Mouse (Mus musculus): ENCODE data around the gene Rap1a. TPM values are rescaled to one million over a fixed set of nuclear protein-coding genes. Genes with fewer than 3 reads are reported as not detected.

Rap1a gene
- total RNA-seq, 1 experiment from 2014 or later: 184 TPM

DNA sequence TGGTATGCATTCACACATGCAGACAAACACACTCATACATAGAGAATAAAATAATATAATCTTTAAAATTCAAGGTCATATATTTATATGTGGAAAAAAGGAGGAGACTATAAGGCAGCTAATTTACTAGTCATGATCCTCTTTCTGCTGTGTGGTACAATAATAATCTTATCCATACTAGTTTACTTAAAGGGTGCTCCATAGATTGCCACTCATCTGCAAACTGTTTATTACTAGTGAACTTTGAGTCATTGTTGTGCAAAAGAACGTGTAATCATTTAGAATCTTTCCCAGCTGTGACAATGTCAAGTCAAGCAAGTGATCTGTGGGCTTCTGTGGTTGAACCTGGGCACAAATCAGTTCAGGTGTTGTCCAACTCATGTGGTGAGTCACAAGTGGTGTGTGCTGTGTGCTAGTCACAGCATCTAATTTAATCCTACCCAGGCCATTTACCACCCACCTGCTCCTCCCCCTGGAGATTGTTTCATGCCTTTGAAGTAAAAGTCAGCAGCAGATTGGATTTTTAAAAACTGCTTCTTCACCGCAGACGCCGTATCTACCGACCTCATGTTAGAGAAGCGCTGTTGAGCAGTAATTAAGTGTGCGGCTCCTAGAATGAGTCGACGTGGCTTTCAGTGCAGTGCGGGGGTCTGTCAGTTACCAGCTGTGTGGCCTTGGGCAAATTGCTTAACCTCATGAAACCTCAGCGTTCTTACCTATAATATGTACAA lies 5.5 kb upstream of the Rap1a start:
- DNase-seq: no peak

DNA sequence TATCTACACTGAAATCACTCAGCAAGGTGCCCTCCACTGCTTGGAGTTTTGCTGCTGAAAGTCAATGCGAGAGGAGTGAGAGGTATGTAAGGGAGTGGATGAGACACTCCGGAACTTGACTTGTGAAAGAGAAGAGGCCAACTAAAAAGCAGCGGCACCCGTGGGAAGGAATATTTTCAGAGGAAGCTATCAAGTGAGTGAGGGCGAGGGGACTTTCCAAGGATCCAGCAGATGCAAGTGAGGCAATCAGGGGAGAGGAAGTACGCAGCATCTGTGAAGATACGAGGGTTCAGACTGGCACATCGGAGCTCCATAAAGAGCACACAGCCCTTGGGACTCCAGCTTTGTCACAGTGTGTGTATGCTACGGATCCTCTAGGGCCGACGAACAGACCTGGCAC lies 2.5 kb upstream of the Rap1a start:
- peak; percentile 17 for DNase-seq

DNA sequence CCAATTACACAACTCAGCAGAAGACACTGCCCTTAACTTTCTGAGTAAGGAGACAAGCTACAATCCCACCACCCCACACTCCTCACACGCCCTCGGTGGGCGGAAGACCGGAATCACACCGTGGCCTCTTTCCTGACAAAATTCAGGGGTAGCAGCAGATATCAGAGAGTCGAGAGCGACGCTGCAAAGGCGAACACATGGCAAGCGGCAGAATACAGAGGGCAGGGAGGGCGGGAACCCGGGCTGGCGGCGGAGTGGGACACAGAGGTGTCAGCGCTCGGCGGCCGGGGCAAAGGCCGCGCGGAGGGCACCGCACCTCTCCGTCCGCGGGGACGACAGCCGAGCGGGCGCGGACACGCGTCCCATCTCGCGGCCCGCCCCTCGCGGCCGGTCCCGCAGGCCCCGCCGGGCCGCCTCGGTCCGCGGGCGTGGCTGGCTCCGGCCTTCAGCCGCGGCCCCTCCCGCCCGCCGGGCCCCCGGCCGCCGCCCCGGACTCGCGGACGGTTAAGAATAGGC lies 403 bp downstream of the Rap1a start:
- peak; percentile 63 for DNase-seq

DNA sequence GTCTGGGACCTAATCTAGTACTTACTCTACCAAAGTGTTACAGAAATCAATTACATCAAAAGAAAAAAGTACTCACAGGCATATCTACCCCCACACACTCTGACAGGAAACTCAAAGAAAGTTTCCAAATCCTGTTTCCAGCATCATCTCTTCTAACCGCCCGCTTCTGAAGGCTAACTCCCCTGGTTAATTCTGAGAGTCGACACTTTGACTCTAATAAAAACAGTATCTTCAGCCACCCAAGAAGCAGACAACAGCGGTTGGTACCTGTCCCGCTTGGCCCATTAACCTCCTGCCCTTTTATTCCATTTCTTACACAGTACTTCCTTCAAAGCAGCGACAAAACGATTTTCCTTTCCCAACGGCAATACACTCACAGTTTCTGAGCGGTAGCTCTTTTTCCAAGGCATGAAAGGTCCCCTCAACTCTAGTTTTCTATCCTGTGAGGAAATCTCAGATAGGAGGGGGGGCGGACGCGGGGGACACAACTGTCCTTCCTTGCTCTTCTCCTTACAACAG lies 921 bp downstream of the Rap1a start:
- DNase-seq: peak; percentile 58

DNA sequence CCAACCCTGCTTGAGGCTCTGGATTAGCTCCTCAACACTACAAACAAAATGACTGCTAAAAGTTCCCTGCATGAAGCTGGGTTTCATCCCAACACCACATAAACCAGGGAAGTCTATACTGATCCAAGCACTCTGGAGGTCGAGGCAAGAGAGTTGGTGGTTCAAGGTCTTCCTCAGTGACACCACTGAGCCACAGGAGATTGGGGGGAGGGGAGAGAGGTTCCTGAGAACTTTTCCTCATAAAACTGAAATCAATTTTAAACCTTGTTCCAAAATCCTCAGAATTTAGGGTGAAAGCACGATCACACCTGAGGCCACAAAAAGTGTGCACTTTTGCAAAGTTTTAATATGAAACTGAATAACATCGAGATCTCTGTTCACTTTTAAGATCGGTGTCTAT lies 1.8 kb downstream of the Rap1a start:
- DNase-seq: no peak

DNA sequence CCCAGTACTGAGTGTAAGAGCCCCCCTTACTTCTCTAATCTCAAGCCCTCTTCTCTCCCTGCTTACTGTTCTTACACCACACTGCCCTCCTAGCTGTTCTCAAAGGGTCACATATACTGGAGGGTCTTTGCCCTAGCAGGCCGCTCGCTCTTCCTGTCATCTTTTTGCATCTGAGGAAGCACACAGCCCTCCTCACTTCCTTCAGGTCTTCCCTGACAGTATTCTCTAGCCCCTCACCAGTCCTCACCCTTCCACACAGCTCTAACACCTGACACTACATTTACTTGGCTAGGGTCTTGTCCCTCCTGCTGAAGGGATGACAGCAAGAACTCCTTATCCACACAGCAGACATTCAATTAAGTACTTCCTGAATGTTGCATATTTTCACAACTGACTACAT lies 2.4 kb downstream of the Rap1a start:
- no peak for DNase-seq

DNA sequence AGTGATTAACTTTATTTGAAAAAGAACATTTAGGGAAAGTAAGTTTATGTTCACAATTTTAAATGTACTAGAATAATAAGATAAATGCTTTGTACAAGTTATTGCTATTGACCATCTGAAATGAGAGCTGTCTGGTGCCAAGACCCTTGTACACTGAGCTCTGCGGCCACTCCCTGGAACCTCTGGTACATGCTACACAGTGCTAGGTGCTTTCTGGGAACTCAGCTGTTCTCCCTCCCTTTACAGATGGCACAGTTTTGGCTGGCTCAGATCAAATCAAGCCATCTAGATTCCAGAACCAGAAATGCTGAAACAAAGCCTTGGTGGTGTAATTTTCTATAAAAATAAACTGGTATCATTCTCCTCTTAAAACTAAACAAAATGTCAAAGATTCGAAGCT lies 3.7 kb downstream of the Rap1a start:
- no peak for DNase-seq

DNA sequence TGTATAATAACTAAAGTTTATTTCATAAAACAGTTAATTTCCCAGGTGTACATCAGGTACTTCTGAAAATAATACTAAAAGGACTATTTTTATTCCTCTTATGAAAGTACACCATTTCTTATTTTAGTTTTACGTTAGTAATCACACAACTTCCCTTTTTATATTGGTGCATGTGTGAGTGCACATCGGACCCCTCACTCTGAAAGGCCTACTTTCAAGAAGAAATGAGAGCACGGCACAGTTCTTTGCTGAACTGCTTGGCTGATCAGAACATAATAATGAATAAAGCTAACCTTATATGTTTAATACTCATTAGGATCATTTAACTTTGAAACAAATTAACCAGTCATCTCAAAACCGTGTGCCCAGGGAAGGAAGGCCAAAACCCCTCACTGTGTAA lies 4.4 kb downstream of the Rap1a start:
- no peak for DNase-seq

DNA sequence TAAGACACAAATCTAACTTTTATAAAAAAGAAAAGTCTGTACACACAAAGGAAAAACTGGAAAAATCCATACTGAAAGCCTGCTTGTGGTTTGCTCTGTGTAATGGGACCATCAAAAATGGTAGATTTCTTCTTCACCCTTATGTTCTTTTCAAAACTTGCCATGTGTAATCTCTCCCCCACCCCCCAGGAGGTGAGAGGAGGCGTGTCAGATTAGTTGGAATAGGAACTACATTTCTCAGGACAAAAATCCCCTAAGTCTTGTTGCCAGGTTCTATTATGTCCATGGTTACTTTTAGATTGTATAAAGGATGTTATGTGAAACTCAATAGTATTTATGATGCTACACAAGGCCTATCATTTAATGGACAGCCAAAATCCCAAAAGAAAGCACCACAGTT lies 6.8 kb downstream of the Rap1a start:
- no peak for DNase-seq

DNA sequence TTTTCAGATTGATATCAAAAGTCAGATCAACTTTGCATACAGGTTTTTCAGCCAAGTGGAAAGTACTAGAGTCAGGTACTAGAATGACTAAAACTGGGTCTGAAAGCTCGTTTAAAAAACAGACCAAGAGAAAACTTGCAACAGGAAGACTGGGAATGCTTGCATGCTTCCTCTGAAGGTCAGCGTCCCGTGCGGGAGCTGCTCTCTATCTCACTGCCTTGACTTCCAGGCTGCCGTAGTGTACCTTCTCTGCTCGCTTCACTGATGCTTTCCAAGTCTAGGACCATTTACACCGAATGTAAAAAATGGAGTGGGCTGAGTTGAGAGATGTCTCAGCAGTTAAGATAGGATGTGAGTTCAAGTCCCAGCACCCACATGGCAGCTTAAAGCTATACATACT lies 8.8 kb downstream of the Rap1a start:
- DNase-seq: peak; percentile 25

DNA sequence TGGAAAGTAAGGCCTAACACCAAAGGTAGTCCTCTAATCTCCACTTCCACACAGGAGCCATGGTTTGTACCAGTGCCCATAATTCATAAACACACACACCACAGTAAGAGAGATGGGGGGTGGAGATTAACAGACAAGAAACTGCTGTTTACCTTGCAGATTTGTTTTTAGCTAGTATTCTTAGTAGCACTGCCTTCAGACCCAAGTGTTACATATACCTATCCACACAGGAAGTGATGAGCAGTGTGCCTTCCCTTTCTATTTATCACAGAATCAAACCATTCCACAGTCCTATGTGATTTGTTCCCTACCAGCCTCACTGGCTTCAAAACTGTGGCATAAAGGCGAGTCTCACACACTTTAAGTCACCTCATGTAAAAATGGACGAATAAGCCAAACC lies 10.0 kb downstream of the Rap1a start:
- DNase-seq: no peak

DNA sequence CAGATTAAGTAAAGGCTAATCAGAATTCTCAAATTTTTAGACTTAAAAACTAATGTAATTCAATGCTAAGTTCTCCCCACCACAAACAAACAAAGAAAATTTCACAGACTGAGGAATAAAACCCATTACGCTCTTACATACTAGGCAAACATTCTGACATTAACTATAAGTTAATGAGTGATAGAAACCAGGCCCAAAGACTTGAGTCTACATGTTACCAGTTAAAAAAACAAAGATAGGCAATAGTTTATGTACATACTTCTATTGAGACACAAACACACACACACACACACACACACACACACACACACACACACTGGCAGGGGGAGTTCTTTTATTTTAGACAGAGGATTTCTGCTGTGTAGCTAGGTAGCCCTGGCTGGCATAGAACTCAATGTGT lies 10.8 kb downstream of the Rap1a start:
- no peak for DNase-seq

DNA sequence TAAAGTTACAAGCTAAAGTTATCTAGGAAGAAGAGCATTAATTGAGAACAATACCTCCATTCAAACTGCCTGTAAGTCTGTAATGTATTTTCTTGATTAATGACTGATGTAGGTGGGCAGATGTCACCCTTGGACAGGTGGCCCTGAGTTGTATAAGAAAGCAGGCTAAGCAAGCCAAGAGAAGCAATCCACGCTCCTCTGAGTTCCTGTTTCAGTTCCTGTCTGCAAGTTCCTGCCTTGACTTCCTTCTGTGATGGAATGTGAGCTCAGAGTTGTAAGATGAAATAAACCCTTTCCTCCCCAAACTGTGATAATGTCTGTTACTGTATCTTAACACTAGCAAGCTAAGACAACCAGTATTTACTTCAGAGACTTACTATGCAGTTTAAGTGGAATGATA lies 11.4 kb downstream of the Rap1a start:
- no peak for DNase-seq

DNA sequence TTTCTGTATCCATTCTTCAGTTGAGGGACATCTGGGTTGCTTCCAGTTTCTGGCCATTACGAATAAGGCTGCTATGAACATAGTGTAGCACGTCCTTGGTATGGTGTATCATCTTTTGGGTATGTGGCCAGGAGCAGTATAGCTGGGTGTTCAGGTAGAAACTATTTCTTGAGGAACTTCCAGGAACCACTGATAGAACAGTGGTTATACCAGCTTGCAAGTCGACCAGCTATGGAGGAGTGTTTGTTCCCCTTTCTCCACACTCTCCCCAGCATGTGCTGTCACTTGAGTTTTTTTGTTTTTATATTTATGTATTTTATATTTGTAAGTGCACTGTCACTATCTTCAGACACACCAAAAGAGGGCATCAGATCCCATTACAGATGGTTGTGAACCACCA lies 13.8 kb downstream of the Rap1a start:
- DNase-seq: no peak

DNA sequence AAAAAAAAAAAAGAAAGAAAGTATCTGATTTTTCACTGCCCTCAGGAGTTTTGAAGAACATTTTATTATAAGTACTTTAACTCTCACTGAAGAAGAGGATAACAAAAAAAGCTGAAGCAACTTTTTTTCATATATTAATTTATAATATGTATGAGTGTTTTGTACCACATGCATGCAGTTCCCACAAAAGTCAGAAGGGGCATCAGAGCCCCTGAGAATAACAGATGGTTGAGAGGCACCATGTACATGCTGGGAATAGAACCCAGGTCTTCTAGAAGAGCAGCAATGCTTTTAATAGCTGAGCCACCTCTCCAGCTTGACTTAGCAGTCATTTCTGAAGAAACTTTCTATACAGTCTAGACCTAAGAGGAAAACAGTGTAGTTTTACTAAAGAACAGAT lies 15.3 kb downstream of the Rap1a start:
- no peak for DNase-seq

DNA sequence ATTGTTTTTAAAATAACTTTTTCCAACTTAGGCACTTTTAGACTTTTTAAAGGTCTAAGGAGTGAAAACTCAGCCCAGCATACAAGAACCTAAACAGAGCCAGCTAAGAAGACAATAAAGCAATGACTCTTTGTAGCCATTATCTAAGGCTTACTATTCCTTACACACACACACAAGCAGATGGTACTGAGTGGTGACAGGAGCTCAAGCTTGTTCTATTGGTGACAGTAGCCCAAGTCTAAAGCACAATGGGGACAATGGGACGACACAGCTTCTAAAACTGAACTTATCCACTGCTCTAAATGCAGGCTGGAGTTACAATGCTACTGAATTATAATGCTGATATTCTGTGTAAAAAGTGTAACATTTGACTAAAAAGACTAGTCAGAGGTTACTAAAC lies 17.3 kb downstream of the Rap1a start:
- DNase-seq: no peak

DNA sequence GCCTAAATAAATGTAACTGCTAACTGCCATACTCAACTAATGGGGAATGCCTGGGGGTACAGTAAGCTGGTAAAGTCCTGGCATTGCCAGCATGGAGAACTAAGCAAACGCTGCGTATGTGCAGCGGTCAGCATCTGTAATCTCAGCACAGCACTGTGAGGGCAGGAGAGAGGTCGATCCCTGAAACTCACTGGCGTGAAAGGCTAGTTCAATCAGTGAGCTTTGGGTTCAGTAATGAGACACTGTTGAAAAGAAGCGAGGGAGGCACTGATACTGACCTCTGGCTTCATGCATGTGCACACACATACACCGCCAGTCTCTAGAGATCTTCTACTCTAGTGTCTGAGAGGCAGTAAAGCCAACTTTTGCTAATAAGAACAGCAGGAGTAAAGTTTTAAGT lies 18.7 kb downstream of the Rap1a start:
- DNase-seq: no peak

DNA sequence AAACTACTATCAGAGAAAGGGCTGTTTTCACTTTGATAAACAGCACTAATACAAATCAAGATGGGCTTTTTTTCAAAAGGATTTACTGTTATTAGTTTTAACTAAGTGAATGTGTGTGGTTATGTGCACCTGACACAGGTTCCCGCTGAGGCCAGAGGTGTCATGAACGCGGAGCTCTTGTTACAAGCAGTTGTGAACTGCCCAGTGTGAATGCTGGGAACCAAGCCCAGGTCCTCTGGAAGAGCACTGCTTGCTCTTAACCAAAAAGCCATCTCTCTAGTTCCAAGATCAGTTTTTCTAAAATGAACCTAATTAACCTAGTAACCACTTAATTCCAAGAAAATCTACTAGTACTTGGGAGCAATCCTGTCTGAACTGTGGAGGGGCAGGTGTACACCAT lies 23.1 kb downstream of the Rap1a start:
- DNase-seq: no peak

DNA sequence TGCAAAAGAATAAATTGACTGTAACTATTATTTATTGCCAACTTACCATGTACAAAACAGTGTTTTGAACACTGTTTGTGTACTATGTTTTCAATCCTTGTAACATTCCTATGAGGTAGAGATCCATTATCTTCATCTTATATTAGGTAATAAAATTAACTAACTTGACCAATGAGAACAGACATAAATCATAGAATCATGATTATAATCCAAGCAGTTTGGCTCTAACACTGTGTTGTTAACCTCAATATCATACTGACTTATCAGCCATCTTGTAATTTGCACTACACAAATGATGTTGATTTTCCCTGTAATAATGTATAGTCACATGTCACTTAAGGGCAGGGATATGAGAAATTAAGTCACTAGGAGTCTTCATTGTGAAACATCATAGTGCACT lies 26.6 kb downstream of the Rap1a start:
- DNase-seq: no peak

DNA sequence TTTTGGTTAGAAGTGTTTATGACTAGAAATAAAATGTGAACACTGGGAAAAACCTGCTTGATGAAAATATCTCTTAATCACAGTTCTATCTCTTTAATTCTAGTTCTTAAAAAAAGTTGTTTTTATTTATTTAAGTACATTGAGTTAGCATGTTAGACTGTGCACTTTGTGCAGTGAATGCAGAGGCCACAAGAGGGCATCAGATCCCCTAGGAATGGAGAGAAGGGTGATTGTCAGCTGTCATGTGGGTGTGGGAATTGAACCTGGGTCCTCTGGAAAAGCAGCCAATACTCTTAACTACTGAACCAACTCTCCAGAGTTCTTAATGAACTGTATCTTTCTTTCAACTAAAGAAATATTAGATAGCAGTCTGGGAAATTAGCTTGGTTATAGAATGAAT lies 29.6 kb downstream of the Rap1a start:
- peak; percentile 49 for DNase-seq

DNA sequence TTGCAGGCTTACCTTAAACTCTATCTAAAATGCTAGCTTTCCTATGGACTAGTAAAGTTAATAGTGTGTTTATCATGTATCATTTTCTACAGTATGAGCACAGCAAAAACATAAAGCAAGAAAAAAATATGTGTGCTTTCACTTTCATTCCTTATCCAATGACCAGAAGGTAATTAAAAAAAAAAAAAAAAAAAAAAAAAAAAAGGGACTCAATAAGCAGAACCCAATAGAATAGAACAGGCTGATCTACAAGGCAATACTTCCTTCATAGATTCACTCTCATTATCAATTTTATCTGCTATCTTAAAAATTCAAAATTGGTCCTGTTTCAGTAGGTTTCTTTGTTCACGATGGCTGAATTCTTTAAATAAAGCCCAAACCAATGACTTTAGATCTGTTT lies 30.3 kb downstream of the Rap1a start:
- DNase-seq: no peak

DNA sequence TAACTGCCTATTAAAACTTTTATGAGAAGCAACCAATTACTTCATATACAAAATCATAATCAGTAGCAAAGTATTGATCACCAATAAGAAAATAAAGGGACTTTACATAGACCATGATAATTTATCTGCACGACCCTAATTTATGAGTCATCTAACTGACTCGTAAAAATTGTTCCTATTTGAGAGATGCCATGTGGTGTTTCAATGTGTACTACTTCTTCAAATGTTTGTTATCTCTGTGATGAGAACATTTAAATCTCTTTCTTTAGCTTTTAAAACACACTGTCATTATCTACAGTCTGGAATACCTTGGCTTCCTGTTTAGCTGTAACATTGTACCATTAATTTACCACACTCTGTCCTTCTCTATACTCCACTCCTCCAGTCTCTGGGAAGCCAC lies 31.8 kb downstream of the Rap1a start:
- no peak for DNase-seq

DNA sequence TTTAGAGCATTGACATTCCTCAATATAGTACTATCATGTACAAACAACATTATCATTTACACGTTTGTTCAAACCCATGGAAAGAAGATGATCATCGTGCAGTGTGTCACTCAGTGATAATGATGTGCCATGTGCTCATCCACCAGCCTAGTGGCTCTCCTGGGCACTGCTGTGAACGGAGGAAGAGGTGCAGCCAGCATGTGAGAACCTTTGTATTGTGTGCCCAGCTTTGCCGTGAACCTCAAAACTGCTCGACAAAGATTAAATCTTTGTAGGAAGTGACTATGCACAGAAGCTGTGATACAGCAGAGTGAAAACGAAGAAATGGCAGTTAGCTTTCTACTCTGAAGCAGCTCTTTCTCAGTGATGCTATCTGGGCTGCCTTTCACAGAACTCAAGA lies 32.6 kb downstream of the Rap1a start:
- no peak for DNase-seq

DNA sequence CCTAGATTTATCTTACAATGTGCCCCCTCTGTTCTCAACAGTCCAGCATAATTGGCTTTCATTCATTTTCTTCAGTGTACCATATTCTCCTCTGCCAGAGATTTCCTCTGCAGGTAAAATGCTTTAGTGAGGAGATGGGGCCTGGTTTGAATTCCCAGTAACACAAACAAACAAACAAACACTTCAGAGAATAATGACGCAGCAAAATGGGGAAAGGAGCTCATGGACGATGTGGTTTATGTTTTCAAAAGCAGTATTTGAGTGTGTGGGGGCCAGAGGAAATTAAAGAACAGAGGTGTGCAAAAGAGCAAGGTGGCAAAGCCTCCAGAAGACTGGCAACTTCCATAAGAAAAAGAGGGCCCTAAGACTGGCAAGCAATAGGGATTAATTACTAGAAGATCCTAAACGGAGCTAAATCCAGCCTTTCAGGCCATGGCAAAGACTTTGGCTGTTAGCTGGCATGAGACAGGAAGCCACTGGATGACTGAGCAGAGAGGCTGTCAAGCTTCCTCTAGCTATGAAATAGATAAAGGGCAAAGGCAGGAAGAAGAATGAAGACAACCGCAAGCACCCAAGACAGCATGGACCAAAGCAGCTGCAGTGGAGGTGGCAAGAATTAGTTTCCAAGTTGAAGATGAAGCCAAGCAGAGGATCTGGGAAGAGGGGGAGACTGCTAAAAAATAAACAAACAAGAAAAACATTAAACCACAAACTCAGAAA lies 37.8 kb downstream of the Rap1a start:
- DNase-seq: no peak

Measured in adrenal gland, postnatal 14 days (tissue).